Mouse (Mus musculus) layer of hippocampus, postnatal 25 days (tissue): ENCODE data around the gene Adamts13. TPM values are rescaled to one million over a fixed set of nuclear protein-coding genes. Genes with fewer than 3 reads are reported as not detected.
A peak's percentile ranks its signal among the peaks of the same experiment; 100 is the strongest.

ENCODE experiments used
- DNase-seq, 2 experiments: peaks; one replicate each; pipeline ENCODE4 v3.0.0; 2022; ENCODE audit warnings: mixed read lengths in 2 of 2, low spot score in 1 of 2; ENCODE audit errors: extremely low spot score in 1 of 2
- total RNA-seq, 2 experiments: library from RNA; stranded (reverse); gene quantifications; 2 replicates each; pipeline ENCODE4 v1.2.3; 2021

The Adamts13 gene
- total RNA-seq, 2 experiments from 2014 or later: 0.92 to 1.7 TPM

GRCm38 (mm10) chr2:26964724-26965370 is 8.4 kb upstream of the Adamts13 start:
- DNase-seq: no peak

DNA sequence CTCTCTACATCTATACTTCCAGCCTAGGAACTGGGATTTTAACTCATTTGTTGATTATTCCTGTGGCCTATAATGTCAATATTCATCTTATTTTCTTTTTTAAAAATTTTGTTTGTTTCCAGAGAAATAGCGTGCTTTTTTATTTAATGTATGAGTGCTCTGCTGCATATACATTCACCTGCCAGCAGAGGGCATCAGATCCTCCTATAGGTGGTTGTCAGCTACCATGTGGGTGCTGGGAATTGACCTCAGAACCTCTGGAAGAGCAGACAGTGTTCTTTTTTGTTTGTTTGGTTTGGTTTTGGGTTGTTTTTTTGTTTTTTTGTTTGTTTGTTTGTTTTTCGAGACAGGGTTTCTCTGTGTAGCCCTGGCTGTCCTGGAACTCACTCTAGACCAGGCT is 6.0 kb upstream of the Adamts13 start:
- DNase-seq: no peak

DNA sequence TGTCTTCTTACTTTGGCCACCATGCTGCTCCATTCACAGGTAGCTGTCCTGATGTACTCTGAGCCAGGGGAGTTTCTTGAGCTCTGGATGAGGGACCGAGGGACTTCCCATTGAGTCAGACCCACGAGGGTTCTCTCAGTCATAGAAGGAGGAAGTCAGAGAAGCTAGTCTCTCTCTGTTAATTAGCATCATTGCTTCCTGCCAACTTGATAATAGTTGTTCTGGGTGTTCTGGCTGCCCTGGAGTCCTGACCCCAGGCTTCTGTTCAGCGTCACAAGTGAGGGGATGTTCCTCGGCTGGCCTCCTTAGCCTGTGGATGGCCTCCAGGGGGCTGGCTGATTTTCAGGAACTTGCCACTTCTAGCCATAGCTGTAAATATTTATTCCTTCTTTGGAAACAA is 744 bp downstream of the Adamts13 start:
- DNase-seq: no peak

GRCm38 (mm10) chr2:26980361-26980760 is 7.1 kb downstream of the Adamts13 start:
- DNase-seq: no peak

DNA sequence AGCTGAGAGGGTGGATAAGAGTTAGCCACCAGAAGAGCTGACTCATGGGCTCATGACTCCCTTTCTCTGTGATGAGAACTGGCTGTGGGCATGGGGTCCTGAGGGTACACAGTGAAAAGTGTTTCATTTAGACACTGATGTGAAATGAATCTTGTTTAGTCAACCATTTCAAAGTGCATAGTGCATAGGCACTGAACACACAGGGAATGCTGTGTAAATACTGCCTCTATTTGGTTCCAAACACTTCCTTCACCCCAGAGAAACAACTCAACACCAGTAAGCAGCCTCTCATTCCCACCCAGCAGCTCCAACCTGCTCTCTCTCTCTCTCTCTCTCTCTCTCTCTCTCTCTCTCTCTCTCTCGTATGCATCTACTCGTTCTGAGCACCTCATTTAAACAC is 11.0 kb downstream of the Adamts13 start:
- DNase-seq: no peak

DNA sequence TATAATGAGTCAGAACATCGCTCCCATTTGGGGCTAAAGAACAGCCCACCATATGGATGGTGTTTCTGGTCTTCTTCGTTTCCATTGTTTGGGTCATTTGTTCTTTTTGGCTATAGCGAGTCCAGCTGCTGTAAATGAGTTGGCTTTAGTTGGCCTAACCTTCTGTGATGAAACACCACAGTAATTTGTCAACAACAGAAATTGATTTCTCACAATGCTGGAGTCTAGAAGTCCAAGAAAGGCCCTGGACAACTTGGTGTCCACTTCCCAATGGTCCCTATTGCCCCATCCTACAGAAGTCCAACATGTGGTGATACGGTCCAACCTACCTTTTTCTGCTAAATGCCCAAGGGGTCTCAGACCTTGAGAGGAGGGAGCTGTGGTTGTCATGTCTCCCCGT is 11.4 kb downstream of the Adamts13 start:
- DNase-seq: no peak

- no peak for DNase-seq
These were observed 20.7 kb downstream of the Adamts13 start for GRCm38 (mm10) chr2:26993936-26994335.

DNA sequence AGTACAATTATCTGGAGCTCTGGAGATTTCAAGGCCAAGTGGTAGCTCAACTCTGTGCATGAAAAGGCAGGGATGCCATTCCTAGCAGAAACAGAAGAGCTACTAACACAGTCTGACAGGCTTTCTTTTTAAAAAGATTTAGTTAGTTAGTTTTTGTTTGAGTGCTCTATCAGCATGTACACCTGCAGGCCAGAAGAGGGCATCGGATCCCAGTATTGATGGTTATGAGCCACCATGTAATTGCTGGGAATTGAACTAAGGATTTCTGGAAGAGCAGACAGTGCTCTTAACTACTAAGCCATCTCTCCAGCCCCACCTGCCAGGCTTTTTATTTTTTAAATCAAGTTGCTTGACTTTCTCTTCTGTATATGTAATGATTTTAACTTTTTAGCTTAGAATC is 24.3 kb downstream of the Adamts13 start:
- no peak for DNase-seq

DNA sequence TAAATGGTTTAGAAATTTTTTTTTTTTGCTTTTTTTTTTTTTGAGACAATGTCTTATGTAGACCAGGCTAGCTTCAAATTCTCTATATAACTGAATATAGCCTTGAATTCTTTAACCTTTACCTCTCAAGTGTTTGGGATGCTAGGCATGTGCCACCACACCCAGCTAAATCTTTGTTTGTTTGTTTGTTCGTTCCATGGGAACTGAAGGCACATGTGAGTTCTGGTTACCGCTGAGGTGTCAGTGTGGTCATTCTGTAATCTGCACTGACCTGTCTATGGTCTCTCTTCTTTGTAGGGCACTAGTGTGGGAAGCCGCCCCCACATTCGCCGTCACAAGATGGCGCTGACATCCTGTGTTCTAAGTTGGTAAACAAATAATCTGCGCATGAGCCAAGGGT is 24.8 kb downstream of the Adamts13 start:
- no peak for DNase-seq

- DNase-seq: no peak
These were observed 33.0 kb downstream of the Adamts13 start for GRCm38 (mm10) chr2:27006255-27006654.

DNA sequence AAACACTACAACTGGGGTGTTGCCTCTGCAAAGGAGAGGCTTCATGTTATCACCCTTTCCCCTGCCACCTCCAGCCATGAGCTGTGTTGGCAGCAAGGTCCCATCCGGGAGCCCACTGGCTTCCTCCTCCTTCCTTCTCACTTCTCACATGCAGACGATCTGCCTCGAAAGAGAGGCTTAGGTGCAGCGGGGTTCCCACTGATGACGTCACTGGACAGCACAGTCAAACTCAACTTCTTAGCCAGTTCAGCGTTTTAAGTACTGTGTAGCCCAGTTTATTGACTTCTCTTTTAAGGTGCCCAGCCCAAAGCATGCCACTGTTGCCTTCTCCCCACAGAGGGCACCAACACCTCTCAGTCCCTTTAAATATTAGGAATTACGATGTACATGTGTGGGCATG is 34.5 kb downstream of the Adamts13 start:
- no peak for DNase-seq

GRCm38 (mm10) chr2:27009714-27010244 is 36.6 kb downstream of the Adamts13 start, which contains the start of gene Cacfd1:
Cacfd1 (plus strand) TSS chr2:27009926.
- DNase-seq: peak; percentile 71

DNA sequence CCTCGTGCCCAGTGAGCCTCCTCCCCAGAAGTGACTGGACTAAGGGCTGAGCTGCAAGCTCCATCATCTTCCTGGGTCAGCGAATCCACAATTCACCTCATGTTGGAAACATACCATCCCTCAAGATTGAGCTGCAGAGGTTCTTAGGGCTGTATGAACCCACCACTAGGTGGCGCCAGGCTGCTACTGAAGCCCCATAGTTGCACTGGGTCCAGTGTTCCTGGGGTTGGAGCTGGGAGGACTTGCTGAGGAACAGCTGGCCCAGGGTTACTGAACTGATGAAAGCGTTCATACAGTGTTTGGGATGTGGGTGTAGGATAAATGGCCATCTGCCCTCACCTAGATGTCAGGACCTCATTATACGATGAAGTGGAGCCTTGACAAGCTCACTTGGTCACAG is 44.6 kb downstream of the Adamts13 start:
- DNase-seq: peak; percentile 74 to 88

DNA sequence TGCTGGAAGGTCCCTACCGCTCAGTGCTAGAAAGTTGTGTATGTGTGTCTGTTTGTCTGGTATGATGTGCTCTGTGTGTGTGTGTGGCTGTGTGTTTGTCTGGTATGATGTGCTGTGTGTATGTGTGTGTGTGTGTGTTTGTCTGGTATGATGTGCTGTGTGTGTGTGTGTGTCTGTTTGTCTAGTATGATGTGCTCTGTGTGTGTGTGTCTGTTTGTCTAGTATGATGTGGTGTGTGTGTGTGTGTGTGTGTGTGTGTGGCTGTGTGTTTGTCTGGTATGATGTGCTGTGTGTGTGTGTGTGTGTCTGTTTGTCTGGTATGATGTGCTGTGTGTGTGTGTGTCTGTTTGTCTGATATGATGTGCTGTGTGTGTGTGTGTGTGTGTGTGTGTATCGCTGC is 46.3 kb downstream of the Adamts13 start:
- DNase-seq: no peak

DNA sequence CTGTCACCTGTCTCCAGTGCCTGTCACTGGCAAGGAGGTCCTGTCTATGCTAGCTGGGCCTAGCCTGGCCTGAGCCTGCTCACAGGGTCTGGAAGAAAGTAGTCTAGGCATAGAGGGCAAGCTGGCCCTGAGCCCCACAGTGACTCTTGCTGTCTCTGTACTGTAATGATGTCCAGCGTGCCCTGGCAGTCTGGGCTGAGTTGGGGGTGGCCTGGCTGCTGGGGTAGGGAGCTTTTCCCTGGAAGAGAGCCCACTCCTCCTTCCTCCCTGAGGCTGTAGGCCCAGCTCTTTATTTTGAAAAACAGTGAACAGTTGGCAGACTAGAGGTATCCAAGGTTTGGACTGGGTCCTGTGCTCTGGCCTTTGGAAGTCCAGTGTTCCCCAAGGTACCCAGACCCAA is 47.9 kb downstream of the Adamts13 start:
- no peak for DNase-seq

GRCm38 (mm10) chr2:27022612-27023011 is 49.4 kb downstream of the Adamts13 start:
- DNase-seq: no peak

- no peak for DNase-seq
These were observed 50.9 kb downstream of the Adamts13 start for GRCm38 (mm10) chr2:27024136-27024535.

- DNase-seq: no peak
These were observed 52.3 kb downstream of the Adamts13 start for GRCm38 (mm10) chr2:27025545-27025944.

GRCm38 (mm10) chr2:27026332-27026731 is 53.1 kb downstream of the Adamts13 start:
- DNase-seq: no peak

- DNase-seq: no peak
These were observed 53.8 kb downstream of the Adamts13 start for GRCm38 (mm10) chr2:27026857-27027617.

- peak; percentile 75 to 81 for DNase-seq
These were observed 54.6 kb downstream of the Adamts13 start, which contains the start of gene Slc2a6 for GRCm38 (mm10) chr2:27027618-27028436. Slc2a6 (minus strand) TSS chr2:27027998.
